Mouse (Mus musculus): ENCODE data around the gene Jade2.

DNA sequence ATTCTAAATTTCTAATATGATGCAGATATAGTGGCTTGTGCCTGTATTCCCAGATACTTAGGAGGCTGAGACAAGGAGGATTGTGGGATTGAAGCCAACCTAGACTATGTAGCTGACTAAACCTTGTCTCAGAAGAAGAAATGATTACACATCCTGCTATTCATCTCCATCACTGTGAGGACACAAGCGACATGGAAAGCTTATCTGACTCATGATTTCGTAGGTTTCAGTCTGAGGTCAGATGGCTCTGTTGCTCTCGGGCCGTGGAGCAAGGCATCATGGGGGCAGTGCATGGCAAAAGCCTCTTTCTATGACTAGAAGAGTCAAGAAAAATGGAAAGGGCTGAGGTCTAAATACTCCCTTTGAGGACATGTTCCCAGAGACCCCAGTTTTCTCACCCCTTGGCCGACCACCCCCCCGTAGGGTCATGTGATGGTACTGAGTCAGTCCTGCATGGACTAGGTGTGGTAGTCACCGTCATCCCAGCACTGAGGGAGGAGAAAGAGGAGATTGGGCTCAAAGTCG lies 45.4 kb downstream of the Jade2 start:
- no peak for TF ChIP-seq CTCF (IDR thresholded peaks at IDR 0.05; ENCODE audit: low read depth)
- TF ChIP-seq EP300 (IDR thresholded peaks at IDR 0.05; ENCODE audit: low read depth): no peak
